Mouse (Mus musculus): ENCODE results near the gene Jag1. TPM values are rescaled to one million over a fixed set of nuclear protein-coding genes. Genes with fewer than 3 reads are reported as not detected.
A peak's percentile ranks its signal among the peaks of the same experiment; 100 is the strongest.

Jag1 gene
- polyA plus RNA-seq, 1 experiment = 11.4 TPM

- Histone ChIP-seq H3K9me3 (replicated peaks; ENCODE audit: control insufficient read depth, insufficient read depth, low read length, poor library complexity, severe bottlenecking) (no peaks in the 10 kb centered on the region), H3K9ac (ENCODE audit: low read depth, poor library complexity, severe bottlenecking) (no peak overlapping the region), H3K27me3 (ENCODE audit: control insufficient read depth, insufficient read depth, low read length, poor library complexity, severe bottlenecking) (no peaks in the 10 kb centered on the region), H3K27ac (ENCODE audit: insufficient read depth, low read length) (no peak overlapping the region), H3K4me3 (ENCODE audit: low read depth, low read length) (peak overlapping the region; percentile 32), H3K4me1 (ENCODE audit: control insufficient read depth, insufficient read depth, low read length) (peaks cover 9% of the 10 kb centered on the region), H3K36me3 (ENCODE audit: control insufficient read depth, insufficient read depth, low read length, poor library complexity, severe bottlenecking) (no peaks in the 10 kb centered on the region)
- TF ChIP-seq EP300 (IDR thresholded peaks at IDR 0.05; ENCODE audit: insufficient read depth, low read depth, low read length) (no peak), POLR2A (IDR thresholded peaks at IDR 0.05; ENCODE audit: insufficient read depth, low read length) (no peak), CTCF (IDR thresholded peaks at IDR 0.05; ENCODE audit: low read depth, low read length) (no peak)
Measured at GRCm38 (mm10) chr2:137109321-137110213, 6.9 kb downstream of the Jag1 start.

DNA sequence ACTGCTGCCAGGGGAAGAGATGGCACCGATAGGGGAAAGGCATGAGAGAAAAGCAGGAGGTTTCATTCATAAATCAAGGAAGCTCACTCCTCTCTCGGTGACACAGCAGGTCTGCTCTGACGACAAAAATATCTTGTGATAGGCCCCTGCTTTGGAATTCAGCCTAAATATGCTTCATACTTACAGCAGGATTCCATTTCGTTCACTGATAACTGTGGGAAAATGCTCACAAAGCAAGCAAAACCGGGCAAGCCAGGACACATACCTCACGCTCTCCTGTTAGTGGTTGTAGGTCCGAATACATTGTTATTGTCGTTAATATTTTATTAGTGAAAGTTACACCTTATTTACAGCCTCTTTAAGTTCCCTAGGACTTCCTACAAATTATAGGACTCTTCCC, 8.5 kb downstream of the Jag1 start:
- TF ChIP-seq CTCF (IDR thresholded peaks at IDR 0.05; ENCODE audit: low read depth, low read length) = no peak
- TF ChIP-seq EP300 (IDR thresholded peaks at IDR 0.05; ENCODE audit: insufficient read depth, low read depth, low read length) = no peak
- no peak for TF ChIP-seq POLR2A (IDR thresholded peaks at IDR 0.05; ENCODE audit: insufficient read depth, low read length)
- Histone ChIP-seq H3K4me3 (ENCODE audit: low read depth, low read length) (no peak overlapping the region), H3K36me3 (ENCODE audit: control insufficient read depth, insufficient read depth, low read length, poor library complexity, severe bottlenecking) (no peaks in the 10 kb centered on the region), H3K4me1 (ENCODE audit: control insufficient read depth, insufficient read depth, low read length) (peaks cover 9% of the 10 kb centered on the region), H3K9ac (ENCODE audit: low read depth, poor library complexity, severe bottlenecking) (0 out of 2 replicates have a peak overlapping the region, but pooled peaks have one; percentile 22), H3K27ac (ENCODE audit: insufficient read depth, low read length) (no peak overlapping the region), H3K27me3 (ENCODE audit: control insufficient read depth, insufficient read depth, low read length, poor library complexity, severe bottlenecking) (no peaks in the 10 kb centered on the region), H3K9me3 (replicated peaks; ENCODE audit: control insufficient read depth, insufficient read depth, low read length, poor library complexity, severe bottlenecking) (no peaks in the 10 kb centered on the region)

- no peaks in the 10 kb centered on the region for H3K9me3 ChIP-seq (replicated peaks; ENCODE audit: control insufficient read depth, insufficient read depth, low read length, poor library complexity, severe bottlenecking)
- no peak overlapping the region for H3K27ac ChIP-seq (ENCODE audit: insufficient read depth, low read length)
- no peak overlapping the region for H3K4me3 ChIP-seq (ENCODE audit: low read depth, low read length)
- no peak overlapping the region for H3K9ac ChIP-seq (ENCODE audit: low read depth, poor library complexity, severe bottlenecking)
- TF ChIP-seq CTCF (IDR thresholded peaks at IDR 0.05; ENCODE audit: low read depth, low read length) (no peak), EP300 (IDR thresholded peaks at IDR 0.05; ENCODE audit: insufficient read depth, low read depth, low read length) (no peak), POLR2A (IDR thresholded peaks at IDR 0.05; ENCODE audit: insufficient read depth, low read length) (no peak)
- no peaks in the 10 kb centered on the region for H3K36me3 ChIP-seq (ENCODE audit: control insufficient read depth, insufficient read depth, low read length, poor library complexity, severe bottlenecking)
- H3K4me1 ChIP-seq (ENCODE audit: control insufficient read depth, insufficient read depth, low read length) = peaks cover 9% of the 10 kb centered on the region
- no peaks in the 10 kb centered on the region for H3K27me3 ChIP-seq (ENCODE audit: control insufficient read depth, insufficient read depth, low read length, poor library complexity, severe bottlenecking)
Measured at GRCm38 (mm10) chr2:137107203-137107602, 9.2 kb downstream of the Jag1 start.

GRCm38 (mm10) chr2:137101074-137101473, 15.4 kb downstream of the Jag1 start:
- H3K27me3 ChIP-seq (ENCODE audit: control insufficient read depth, insufficient read depth, low read length, poor library complexity, severe bottlenecking) = no peaks in the 10 kb centered on the region
- H3K36me3 ChIP-seq (ENCODE audit: control insufficient read depth, insufficient read depth, low read length, poor library complexity, severe bottlenecking) = no peaks in the 10 kb centered on the region
- H3K4me3 ChIP-seq (ENCODE audit: low read depth, low read length) = no peak overlapping the region
- no peak overlapping the region for H3K9ac ChIP-seq (ENCODE audit: low read depth, poor library complexity, severe bottlenecking)
- H3K27ac ChIP-seq (ENCODE audit: insufficient read depth, low read length) = no peak overlapping the region
- H3K9me3 ChIP-seq (replicated peaks; ENCODE audit: control insufficient read depth, insufficient read depth, low read length, poor library complexity, severe bottlenecking) = no peaks in the 10 kb centered on the region
- H3K4me1 ChIP-seq (ENCODE audit: control insufficient read depth, insufficient read depth, low read length) = peaks cover 8% of the 10 kb centered on the region
- TF ChIP-seq POLR2A (IDR thresholded peaks at IDR 0.05; ENCODE audit: insufficient read depth, low read length) (no peak), EP300 (IDR thresholded peaks at IDR 0.05; ENCODE audit: insufficient read depth, low read depth, low read length) (no peak), CTCF (IDR thresholded peaks at IDR 0.05; ENCODE audit: low read depth, low read length) (no peak)

DNA sequence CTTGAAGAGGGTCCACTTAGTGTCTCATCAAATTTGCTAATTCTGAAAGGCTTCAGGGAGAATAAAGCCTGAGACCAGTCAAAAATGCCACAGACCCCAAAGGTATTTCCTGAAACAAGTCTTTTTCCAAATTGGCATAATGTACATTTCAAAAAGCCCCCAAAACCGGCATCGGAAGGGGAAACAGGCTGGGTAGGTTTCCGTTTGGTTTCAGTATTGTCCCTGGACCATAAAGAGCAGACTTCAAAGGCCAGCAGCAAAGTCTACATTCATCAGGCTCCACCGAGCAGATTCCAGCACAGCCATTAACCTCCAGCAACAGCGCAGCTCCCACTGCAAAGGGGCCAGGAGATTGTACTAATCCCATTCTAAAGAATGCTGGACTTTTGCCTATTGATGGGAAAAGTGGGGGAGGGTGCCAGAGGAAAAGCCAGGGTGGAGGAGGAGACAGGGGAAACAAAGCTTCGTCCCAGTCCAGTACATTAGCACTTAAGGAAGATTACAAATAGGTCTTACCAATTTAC, 17.2 kb downstream of the Jag1 start:
- Histone ChIP-seq H3K4me3 (ENCODE audit: low read depth, low read length) (no peak overlapping the region), H3K36me3 (ENCODE audit: control insufficient read depth, insufficient read depth, low read length, poor library complexity, severe bottlenecking) (no peaks in the 10 kb centered on the region), H3K9me3 (replicated peaks; ENCODE audit: control insufficient read depth, insufficient read depth, low read length, poor library complexity, severe bottlenecking) (no peaks in the 10 kb centered on the region), H3K27me3 (ENCODE audit: control insufficient read depth, insufficient read depth, low read length, poor library complexity, severe bottlenecking) (no peaks in the 10 kb centered on the region), H3K4me1 (ENCODE audit: control insufficient read depth, insufficient read depth, low read length) (peaks cover 10% of the 10 kb centered on the region), H3K27ac (ENCODE audit: insufficient read depth, low read length) (peak overlapping the region; percentile 91), H3K9ac (ENCODE audit: low read depth, poor library complexity, severe bottlenecking) (no peak overlapping the region)
- TF ChIP-seq EP300 (IDR thresholded peaks at IDR 0.05; ENCODE audit: insufficient read depth, low read depth, low read length) (0 out of 2 replicates have a peak, but pooled peaks have one; percentile 27), POLR2A (IDR thresholded peaks at IDR 0.05; ENCODE audit: insufficient read depth, low read length) (no peak)
